Mouse (Mus musculus): Measurements from ENCODE around the gene 4930523C07Rik. TPM values are rescaled to one million over a fixed set of nuclear protein-coding genes. Genes with fewer than 3 reads are reported as not detected.

Gene 4930523C07Rik
- polyA plus RNA-seq, 1 experiment from 2014 or later, result 20.8 TPM

DNA sequence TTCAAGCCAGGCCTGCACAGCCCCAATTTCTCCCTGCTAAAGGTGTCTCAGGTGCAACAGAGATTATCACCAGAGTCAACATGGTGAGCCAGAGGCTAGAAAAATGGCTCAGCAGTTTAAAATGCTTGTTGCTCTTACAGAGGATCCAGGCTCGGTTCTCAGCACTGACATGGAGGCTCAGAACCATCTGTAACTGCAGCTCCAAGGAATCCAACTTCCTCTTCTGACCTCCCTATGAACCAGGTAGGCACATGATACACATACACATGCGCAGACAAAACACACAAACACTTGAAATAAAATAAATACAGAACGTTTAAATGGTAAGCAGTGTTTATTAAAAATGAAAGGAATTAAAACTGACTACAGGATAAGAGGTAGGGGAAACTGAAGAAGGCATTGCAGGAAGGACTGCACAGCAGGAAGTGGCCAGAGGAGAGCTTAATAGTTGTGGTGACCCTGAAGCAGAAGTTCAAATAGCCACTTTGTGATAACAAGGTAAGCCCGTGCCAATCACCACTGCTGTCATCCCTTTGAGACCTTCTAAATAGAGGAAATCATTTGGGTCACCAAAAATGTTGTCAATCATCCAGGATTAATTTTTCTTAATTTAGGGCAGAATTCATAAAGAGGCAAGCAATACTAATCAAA is 10.1 kb upstream of the 4930523C07Rik start:
- H3K4me3 ChIP-seq (replicated peaks), result no peak overlapping the region
- no peaks in the 10 kb centered on the region for H3K36me3 ChIP-seq
- WGBS, result 63% methylated on average over 4 of the region's 4 CpGs
- no peak overlapping the region for H3K4me2 ChIP-seq
- 0 out of 2 replicates have a peak, but pooled peaks cover 5% of the 10 kb centered on the region for H3K4me1 ChIP-seq
- H3K9ac ChIP-seq, result no peak overlapping the region
- no peak overlapping the region for H3K27ac ChIP-seq
- ATAC-seq (ENCODE audit: insufficient read depth, low FRiP score, low read depth), result no peak
- H3K9me3 ChIP-seq, result no peaks in the 10 kb centered on the region
- H3K27me3 ChIP-seq (replicated peaks), result no peaks in the 10 kb centered on the region

DNA sequence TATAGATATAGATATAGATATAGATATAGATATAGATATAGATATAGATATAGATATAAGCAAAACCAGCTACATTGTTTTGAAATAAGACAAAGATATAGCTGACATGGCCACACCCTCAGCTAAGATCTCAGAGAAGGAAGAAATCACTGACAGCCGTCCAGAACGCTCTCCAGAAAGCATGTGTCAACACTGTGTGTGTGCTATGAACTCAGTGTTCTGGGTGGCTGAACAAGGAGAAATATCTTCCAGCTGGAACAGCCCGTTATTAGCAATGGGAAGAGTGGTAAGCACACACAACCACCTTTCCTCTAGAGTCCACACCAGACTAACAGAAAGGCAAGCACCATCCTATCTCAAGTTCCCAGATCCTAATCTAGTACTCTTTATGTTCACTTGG is 8.6 kb upstream of the 4930523C07Rik start:
- H3K36me3 ChIP-seq, result no peaks in the 10 kb centered on the region
- H3K9ac ChIP-seq, result no peak overlapping the region
- no peak overlapping the region for H3K4me3 ChIP-seq (replicated peaks)
- whole genome bisulfite sequencing, result 62% methylated on average over 3 of the region's 3 CpGs
- no peak for ATAC-seq (ENCODE audit: insufficient read depth, low FRiP score, low read depth)
- peaks cover 5% of the 10 kb centered on the region; the same call in 1 of the 2 replicates for H3K4me1 ChIP-seq
- H3K4me2 ChIP-seq, result no peak overlapping the region
- H3K27me3 ChIP-seq (replicated peaks), result no peaks in the 10 kb centered on the region
- H3K9me3 ChIP-seq, result no peaks in the 10 kb centered on the region
- H3K27ac ChIP-seq, result no peak overlapping the region

DNA sequence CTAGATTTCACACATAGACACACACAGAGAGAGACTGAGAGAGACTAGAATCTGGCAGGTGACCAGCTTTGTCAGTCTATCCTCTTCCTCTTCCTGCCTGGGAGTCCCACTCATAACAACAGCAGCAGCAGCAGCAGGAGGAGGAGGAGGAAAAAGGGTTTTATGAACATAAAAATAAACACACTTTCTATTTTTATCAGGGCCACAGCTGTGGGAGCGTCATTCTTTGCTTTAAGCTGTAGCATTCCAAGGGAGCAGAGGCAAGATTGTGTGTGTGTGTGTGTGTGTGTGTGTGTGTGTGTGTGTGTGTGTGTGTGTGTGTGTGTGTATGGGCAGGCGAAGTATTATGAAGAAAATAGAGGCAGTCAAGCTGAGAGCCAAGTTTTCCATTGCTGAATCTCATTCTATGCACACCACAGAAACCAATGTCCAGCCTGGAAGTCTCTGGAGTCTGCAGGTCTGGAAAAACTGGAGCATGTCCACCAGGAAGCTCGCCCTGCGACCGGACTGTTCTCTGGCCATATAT is 7.1 kb upstream of the 4930523C07Rik start:
- Histone ChIP-seq H3K4me3 (replicated peaks) (no peak overlapping the region), H3K4me2 (no peak overlapping the region), H3K36me3 (no peaks in the 10 kb centered on the region), H3K9ac (no peak overlapping the region), H3K4me1 (peaks cover 5% of the 10 kb centered on the region; the same call in 1 of the 2 replicates), H3K9me3 (no peaks in the 10 kb centered on the region), H3K27me3 (replicated peaks) (no peaks in the 10 kb centered on the region), H3K27ac (peak overlapping the region; percentile 49)
- WGBS, result 41% methylated on average over 5 of the region's 5 CpGs
- peak; percentile 70; the same call in 1 of the 2 replicates for ATAC-seq (ENCODE audit: insufficient read depth, low FRiP score, low read depth)

DNA sequence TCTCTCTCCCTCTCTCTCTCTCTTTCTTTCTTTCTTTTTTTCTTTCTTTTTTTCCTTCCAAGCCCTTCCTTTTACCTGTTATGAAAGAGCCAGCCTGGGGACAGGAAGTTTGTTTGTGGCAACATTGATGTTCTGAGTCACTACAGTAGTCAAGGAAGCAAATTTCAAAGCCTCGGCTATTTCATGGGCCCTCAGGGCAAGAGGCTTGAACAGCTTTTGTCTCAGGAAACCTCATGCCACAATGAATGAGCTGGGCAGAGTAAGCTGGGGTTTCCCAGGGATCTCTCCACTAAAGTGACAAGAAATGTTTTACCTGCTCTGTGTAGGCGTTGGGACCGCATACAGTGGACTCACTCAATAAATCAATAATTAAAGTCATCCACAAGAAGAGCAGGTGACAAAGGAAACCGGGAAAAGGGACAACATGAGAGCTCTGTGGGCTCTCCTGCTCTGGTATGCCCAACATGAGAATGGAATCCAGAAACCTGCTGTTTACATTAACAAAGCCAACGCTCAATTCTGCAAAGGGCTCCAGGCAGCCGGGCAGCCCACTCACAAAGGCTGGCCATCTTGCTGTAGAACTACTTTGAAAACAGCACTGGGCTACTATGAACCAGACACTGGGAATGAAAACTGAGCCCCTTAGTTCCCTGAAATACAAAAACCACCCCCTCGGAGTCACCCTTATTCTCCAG is 4.1 kb upstream of the 4930523C07Rik start:
- no peak overlapping the region for H3K4me2 ChIP-seq
- no peak overlapping the region for H3K27ac ChIP-seq
- 50% methylated on average over 7 of the region's 7 CpGs for WGBS

DNA sequence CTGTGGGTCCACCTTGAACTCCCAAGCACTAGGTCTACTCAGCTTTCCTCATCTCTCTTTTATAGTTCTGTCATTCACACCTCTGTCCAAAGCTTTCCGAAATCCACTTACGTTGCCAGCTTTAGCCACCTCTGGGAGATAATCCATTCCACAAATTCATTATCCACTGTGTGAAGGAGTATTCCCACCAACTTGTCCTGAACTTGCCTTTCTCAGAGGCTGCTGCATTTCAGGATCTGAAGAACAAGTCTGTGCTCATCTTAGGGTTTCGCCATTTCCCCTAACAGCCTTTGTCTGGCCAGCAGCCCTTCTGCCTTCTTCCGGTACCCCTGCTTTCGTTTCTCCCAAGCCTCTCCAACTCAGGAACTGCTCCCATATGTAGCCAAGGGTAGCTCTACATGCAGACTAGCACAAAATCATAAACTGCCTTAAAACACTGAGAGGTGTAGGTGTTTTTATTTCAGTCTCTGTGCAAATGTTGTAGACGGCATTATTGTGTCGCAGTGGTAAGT is 2.9 kb upstream of the 4930523C07Rik start:
- Histone ChIP-seq H3K27ac (no peak overlapping the region), H3K27me3 (replicated peaks) (no peaks in the 10 kb centered on the region), H3K36me3 (no peaks in the 10 kb centered on the region), H3K9me3 (no peaks in the 10 kb centered on the region), H3K4me3 (replicated peaks) (no peak overlapping the region), H3K9ac (no peak overlapping the region), H3K4me1 (peaks cover 13% of the 10 kb centered on the region; the same call in 1 of the 2 replicates), H3K4me2 (no peak overlapping the region)
- WGBS, result 82% methylated on average over 7 of the region's 7 CpGs
- ATAC-seq (ENCODE audit: insufficient read depth, low FRiP score, low read depth), result no peak

More for the DNA sequence above, 4.1 kb upstream of the 4930523C07Rik start:
- H3K4me3 ChIP-seq (replicated peaks), result no peak overlapping the region
- no peak for ATAC-seq (ENCODE audit: insufficient read depth, low FRiP score, low read depth)
- H3K36me3 ChIP-seq, result no peaks in the 10 kb centered on the region
- no peaks in the 10 kb centered on the region for H3K27me3 ChIP-seq (replicated peaks)
- no peaks in the 10 kb centered on the region for H3K9me3 ChIP-seq
- peaks cover 13% of the 10 kb centered on the region; the same call in 1 of the 2 replicates for H3K4me1 ChIP-seq
- no peak overlapping the region for H3K9ac ChIP-seq

DNA sequence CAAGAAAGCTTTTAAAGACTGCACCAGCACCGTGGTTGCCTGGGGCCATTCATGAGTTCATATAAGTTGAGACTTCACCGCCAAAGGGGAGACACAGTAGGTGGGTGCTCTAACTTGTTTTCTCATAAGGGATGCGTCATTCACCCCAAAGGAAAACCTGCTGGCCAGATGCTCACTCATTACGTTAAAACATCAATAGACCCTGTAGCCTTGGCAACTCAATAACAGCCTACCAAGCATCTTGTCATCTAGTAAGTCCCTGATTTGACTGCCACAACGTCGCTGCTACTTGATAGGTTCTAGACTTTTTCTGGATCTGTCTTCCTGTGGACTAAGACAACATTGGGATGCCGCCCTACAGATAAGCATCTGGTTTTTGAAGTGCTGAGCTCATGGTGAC is 1.8 kb upstream of the 4930523C07Rik start:
- H3K9me3 ChIP-seq, result no peaks in the 10 kb centered on the region
- no peak overlapping the region for H3K4me3 ChIP-seq (replicated peaks)
- H3K4me1 ChIP-seq, result peaks cover 12% of the 10 kb centered on the region; the same call in 1 of the 2 replicates
- H3K4me2 ChIP-seq, result no peak overlapping the region
- no peaks in the 10 kb centered on the region for H3K36me3 ChIP-seq
- H3K27me3 ChIP-seq (replicated peaks), result no peaks in the 10 kb centered on the region
- ATAC-seq (ENCODE audit: insufficient read depth, low FRiP score, low read depth), result no peak
- WGBS, result 89% methylated on average over 7 of the region's 7 CpGs
- no peak overlapping the region for H3K9ac ChIP-seq
- H3K27ac ChIP-seq, result no peak overlapping the region

DNA sequence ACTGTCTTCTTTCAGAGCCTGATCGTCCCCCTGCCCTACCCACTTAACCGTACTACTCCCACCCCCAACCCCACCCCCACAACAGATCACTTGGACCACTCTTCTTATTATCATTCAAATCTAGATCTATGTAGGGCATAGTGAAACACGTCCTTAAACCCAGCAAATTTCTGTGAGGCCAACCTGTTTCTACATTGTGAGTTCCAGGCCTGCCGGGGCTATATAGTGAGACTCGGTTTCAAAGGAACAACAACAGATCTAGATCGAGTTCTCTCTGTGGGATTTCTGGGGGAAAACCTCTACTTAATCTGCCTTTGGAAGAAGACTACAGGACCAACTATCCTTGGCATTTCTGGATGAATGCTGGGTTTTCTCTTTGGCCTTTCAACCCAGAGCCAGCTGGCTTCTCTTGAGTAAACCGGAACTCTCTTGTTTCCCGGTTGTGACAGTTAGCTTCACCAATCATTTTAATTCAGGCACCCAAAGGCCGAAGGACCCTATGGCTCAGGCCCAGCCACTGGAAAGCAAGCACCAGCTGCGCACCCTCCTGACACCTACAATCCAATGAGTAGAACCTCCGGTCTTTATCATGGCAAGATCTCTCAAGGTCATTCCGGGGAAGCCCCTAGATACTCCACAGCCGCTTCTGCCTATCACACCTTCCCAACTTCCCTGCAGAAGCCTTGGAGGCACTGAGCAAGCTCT is 759 bp upstream of the 4930523C07Rik start:
- WGBS, result 81% methylated on average over 13 of the region's 13 CpGs
- H3K4me2 ChIP-seq, result peak overlapping the region; percentile 82
- H3K4me1 ChIP-seq, result peaks cover 8% of the 10 kb centered on the region; the same call in 1 of the 2 replicates
- no peaks in the 10 kb centered on the region for H3K27me3 ChIP-seq (replicated peaks)
- ATAC-seq (ENCODE audit: insufficient read depth, low FRiP score, low read depth), result no peak
- no peak overlapping the region for H3K27ac ChIP-seq
- no peaks in the 10 kb centered on the region for H3K36me3 ChIP-seq
- H3K4me3 ChIP-seq (replicated peaks), result peak overlapping the region; percentile 52; the same call in 1 of the 2 replicates
- H3K9ac ChIP-seq, result no peak overlapping the region
- no peaks in the 10 kb centered on the region for H3K9me3 ChIP-seq

DNA sequence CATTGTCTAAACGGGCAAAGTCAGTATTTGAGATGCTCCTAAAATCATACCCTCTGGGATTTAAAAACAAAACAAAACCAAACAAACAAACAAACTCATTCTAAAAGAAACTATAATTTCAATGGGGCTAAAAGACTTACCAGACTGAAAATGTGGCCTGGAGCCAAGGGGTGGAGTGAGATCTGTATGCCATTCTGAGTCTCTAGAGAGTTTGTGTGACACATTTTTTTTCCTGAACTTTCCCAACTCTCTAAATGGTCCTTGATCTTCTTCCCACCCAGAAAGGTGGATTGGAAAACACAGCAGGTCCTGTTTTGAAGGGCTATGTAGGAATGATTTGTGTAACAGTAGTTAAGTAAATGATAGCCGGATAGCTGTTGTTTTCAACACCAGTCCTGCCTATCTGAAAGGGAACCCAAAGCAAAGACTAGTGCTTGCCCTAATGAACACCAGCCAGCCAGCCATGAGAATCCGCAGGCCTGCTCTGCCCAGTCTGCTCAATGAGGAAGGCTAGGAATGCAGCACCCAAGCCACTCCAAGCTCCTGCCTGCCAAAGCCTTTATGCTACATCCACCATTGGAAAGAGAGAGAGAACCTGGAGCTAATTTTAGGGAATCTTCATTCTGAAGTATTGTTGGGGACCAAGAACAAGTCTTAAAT is 1.0 kb downstream of the 4930523C07Rik start:
- Histone ChIP-seq H3K36me3 (no peaks in the 10 kb centered on the region), H3K4me2 (peak overlapping the region; percentile 82), H3K9me3 (no peaks in the 10 kb centered on the region), H3K27ac (no peak overlapping the region), H3K27me3 (replicated peaks) (no peaks in the 10 kb centered on the region), H3K9ac (no peak overlapping the region; the same call in 1 of the 2 replicates), H3K4me3 (replicated peaks) (peak overlapping the region; percentile 52), H3K4me1 (peaks cover 8% of the 10 kb centered on the region; the same call in 1 of the 2 replicates)
- ATAC-seq (ENCODE audit: insufficient read depth, low FRiP score, low read depth), result no peak
- 61% methylated on average over 3 of the region's 3 CpGs for WGBS

DNA sequence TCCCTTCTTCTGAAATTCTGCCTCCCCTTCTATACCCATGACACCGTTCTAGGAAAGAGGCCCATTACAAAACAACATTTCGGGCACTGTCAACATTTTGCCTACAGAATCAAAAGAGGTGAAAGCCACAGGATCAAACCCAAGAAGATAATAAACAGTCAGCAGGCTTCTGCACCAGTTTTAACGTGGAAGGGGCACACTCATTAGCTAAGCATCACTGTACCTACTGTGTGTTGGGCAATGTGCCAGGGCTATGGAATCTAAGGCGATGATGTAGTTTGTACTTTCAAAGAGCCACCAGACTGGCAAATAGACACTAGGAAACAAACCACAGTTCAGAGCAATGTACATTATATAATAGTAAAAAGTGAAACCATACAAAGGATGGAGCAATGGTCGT is 1.8 kb downstream of the 4930523C07Rik start:
- no peaks in the 10 kb centered on the region for H3K36me3 ChIP-seq
- no peak overlapping the region for H3K4me2 ChIP-seq
- peaks cover 8% of the 10 kb centered on the region; the same call in 1 of the 2 replicates for H3K4me1 ChIP-seq
- no peaks in the 10 kb centered on the region for H3K27me3 ChIP-seq (replicated peaks)
- H3K27ac ChIP-seq, result no peak overlapping the region
- no peaks in the 10 kb centered on the region for H3K9me3 ChIP-seq
- 81% methylated on average over 5 of the region's 5 CpGs for WGBS
- no peak for ATAC-seq (ENCODE audit: insufficient read depth, low FRiP score, low read depth)
- H3K4me3 ChIP-seq (replicated peaks), result no peak overlapping the region
- no peak overlapping the region for H3K9ac ChIP-seq

DNA sequence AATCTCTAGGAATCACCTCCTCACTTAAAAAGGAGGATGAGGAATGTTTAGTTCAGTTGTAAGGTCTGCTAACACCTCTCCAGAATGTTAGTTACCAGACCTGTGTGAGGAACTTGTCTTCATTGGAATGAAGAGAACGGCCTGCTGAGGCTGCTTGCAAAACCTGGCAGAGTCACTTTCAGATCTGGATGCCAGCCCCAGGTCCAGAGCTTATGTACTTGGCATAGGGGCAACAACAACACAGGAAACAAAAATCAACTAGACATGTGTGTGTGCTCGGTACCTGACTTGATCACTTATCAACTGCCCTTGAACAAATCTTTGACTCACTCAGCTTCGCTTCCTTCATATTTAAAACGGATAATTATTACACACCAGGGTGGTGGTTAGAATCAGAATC is 2.6 kb downstream of the 4930523C07Rik start:
- no peaks in the 10 kb centered on the region for H3K9me3 ChIP-seq
- no peaks in the 10 kb centered on the region for H3K36me3 ChIP-seq
- H3K4me3 ChIP-seq (replicated peaks), result no peak overlapping the region
- no peak overlapping the region for H3K9ac ChIP-seq
- H3K27ac ChIP-seq, result no peak overlapping the region
- no peaks in the 10 kb centered on the region for H3K27me3 ChIP-seq (replicated peaks)
- WGBS, result 83% methylated on average over 4 of the region's 4 CpGs
- peaks cover 8% of the 10 kb centered on the region; the same call in 1 of the 2 replicates for H3K4me1 ChIP-seq
- no peak overlapping the region for H3K4me2 ChIP-seq
- no peak for ATAC-seq (ENCODE audit: insufficient read depth, low FRiP score, low read depth)

DNA sequence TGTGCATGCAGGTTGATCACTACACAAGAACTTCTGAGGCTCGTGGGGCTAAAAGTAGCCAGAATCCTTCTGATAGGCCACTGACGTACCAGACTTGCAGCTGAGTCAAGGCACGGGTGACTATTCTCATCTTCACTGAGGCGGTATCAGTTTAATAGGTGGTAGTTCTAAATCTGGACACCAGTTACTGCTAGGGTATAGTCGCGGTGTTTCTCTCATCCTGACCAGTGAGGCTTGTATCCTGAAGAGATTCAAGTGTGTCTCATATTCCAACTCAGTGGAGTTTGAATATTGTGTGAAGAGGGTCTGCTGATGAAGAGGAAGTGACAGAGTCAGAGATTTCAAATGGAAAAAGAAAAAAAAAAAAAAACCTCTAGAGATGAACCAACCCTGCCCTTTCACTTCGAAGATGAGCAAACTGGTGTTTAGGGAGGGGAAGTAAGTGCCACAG is 3.3 kb downstream of the 4930523C07Rik start:
- Histone ChIP-seq H3K27me3 (replicated peaks) (no peaks in the 10 kb centered on the region), H3K27ac (no peak overlapping the region), H3K9me3 (no peaks in the 10 kb centered on the region), H3K4me1 (peaks cover 8% of the 10 kb centered on the region; the same call in 1 of the 2 replicates), H3K36me3 (no peaks in the 10 kb centered on the region), H3K4me2 (no peak overlapping the region), H3K9ac (no peak overlapping the region), H3K4me3 (replicated peaks) (no peak overlapping the region)
- WGBS, result 90% methylated on average over 7 of the region's 7 CpGs
- no peak for ATAC-seq (ENCODE audit: insufficient read depth, low FRiP score, low read depth)

Data from stomach, embryonic 15.5 days (tissue).